Mouse (Mus musculus) yolk sac, embryonic 10.5 days (tissue): ENCODE data around the gene Dnajb11.

Experiments
- DNase-seq: peaks from one replicate; pipeline ENCODE4 v3.0.0-alpha.2; 2017; ENCODE audit warnings: low spot score

The Dnajb11 gene

GRCm38 (mm10) chr16:22857431-22858113, at the start of gene Dnajb11, which contains the start of gene Tbccd1:
Gene Dnajb11 (plus strand): TSS chr16:22857845.
Gene Tbccd1 (minus strand): TSS chr16:22857669.
- peak; percentile 99 for DNase-seq

- no peak for DNase-seq
These were observed 46.2 kb upstream of the Dnajb11 start, which contains the start of gene Crygs for GRCm38 (mm10) chr16:22811477-22811876. Gene Crygs (minus strand): TSS chr16:22811577.

DNA sequence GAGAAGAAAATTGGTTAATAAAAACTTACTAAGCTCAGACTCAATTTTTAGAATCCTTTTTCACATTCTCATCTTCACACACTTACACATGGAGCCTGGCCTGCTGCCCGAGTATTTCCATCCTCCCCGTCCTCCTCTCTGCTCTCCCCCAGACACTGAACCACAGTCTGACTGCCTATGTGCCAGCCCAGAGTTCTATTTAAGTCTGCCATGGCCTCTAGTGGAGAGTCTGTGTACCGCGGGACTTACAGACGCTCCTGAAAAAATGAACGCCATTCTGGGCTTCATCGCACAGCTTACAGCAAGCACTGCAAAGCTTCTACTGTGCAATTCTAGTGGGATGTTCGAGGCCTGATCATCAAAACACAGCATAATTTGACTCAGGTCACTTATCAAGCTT, 36.9 kb upstream of the Dnajb11 start:
- DNase-seq, result no peak

DNA sequence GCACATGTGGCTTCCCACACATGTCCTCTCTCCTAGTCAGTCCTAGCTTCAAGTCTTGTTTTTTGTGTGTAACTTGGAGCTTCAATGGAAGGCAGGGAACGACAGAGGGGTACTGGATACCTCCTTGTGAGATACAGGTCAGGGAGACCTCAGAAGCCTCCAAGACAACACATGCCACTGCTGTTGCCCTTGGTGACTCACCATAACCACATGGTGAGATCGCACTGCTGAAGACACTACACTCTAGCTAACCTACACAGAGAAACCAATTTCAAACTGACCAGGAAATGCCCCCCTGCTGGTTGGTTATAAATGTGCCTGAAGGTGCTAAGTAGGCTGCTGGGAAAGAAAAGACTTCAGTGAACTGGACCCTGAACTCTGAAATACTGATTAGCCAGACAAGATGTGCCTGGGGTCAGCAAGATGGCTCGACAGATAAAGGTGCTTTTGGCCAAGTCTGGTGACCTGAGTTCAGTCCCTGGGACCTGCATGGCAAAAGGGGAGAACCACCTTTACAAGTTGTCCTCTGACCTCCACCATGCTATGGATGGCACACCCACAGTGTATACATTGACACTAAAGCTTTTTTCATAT, 24.6 kb upstream of the Dnajb11 start:
- DNase-seq, result peak; percentile 74

GRCm38 (mm10) chr16:22839146-22839857, 18.3 kb upstream of the Dnajb11 start:
- no peak for DNase-seq

- no peak for DNase-seq
These were observed 14.8 kb upstream of the Dnajb11 start for GRCm38 (mm10) chr16:22842871-22843270.

DNA sequence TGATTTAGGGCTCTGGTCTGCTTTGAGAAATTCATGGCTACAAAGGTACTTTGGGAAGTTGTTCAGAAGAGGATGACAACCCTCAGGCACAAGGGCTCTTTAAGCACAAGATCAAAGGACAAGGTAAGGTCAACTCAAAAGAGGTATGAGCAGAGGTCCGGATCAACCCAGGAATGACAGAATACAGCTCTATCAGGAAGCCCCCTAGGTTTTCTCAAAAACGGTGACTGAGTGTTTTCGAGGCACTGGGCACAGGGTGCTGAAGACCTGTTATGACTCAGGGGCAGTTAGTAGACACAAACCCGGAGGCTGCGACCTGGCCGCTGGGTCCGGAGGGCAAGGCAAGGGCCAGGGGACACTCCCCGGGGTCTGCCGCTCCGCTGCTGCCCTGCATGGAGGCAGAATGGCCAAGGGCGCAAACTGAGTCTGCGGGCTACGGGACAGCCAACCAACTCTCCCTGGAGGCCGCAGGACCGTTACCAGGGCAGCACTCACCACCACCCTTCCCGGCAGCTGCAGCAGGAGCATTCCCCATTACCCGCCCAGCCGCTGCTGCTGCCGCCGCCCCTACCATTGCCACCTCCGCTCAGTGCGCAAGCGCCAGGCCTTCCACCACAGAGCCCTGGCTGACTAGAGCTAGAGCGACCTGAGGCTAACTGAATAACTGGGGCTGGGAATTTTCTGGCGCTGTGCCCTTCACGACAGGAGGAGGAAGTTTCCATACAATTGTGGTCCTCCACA, 13.4 kb upstream of the Dnajb11 start:
- peak; percentile 81 for DNase-seq

DNA sequence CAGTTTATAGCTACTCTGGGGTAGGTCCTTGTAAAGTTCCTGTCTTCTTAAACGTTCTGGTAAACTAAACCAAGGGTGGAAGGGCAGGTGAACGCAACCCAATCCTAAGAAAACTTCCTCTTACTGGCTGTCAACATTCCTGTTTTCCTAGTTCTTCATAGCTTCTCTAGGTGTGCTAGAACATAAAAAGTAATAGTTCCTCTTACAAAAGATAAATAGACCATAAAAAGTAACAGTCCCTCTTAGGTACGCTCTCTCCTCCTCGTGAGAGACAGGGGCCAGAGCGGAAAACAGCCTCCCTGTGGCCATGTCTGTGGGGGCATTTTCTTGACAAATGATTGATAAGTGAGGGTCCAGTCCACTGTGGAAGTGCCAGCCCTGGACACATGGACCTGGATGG, 12.8 kb upstream of the Dnajb11 start:
- DNase-seq, result no peak

DNA sequence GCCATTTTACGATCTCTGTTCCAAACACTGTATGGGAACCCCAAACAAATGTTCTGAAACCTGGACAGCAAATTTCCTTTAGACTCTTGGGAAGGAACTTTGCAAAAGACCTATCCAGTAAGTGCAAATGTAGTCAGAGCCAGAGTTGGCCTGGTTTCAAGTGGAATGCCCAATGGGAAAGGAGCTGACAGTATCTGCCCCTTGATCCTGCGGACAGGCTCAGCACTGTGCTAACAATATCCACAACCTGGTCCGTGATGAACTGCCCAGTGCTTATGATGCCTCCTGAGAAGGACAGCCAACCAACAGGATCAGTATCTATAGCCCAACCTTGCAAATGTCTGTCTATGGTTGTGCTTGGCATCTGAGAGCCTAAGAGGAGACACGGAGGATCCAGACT, 12.2 kb upstream of the Dnajb11 start:
- DNase-seq, result no peak

- DNase-seq, result no peak
These were observed 10.0 kb upstream of the Dnajb11 start for GRCm38 (mm10) chr16:22847686-22848085.

GRCm38 (mm10) chr16:22848331-22848730, 9.3 kb upstream of the Dnajb11 start:
- DNase-seq, result no peak

DNA sequence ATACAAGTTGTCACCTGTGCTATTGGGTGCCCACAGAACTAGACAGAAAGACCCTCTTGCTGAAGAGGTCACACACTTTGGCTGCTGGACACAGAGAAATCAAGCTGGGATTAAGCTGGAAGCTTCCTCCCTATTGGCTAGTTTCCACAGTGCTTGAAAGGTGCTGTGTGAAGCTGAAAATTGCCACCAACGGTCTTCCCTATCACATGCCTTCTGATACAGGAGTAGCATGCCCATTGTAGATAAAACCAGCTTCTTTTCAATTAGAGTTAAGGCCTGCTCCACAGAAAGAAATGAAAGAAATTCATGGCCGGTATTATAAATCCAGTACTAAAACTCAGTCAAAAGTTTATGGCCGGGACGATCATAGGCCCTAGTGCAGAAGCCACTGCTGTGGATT, 4.9 kb upstream of the Dnajb11 start:
- DNase-seq, result no peak

GRCm38 (mm10) chr16:22856773-22857172, 872 bp upstream of the Dnajb11 start:
- DNase-seq, result no peak

- no peak for DNase-seq
These were observed 14.8 kb downstream of the Dnajb11 start for GRCm38 (mm10) chr16:22872397-22872796.

- no peak for DNase-seq
These were observed 15.7 kb downstream of the Dnajb11 start for GRCm38 (mm10) chr16:22873369-22873768.

GRCm38 (mm10) chr16:22876218-22877043, 18.8 kb downstream of the Dnajb11 start:
- DNase-seq, result no peak

DNA sequence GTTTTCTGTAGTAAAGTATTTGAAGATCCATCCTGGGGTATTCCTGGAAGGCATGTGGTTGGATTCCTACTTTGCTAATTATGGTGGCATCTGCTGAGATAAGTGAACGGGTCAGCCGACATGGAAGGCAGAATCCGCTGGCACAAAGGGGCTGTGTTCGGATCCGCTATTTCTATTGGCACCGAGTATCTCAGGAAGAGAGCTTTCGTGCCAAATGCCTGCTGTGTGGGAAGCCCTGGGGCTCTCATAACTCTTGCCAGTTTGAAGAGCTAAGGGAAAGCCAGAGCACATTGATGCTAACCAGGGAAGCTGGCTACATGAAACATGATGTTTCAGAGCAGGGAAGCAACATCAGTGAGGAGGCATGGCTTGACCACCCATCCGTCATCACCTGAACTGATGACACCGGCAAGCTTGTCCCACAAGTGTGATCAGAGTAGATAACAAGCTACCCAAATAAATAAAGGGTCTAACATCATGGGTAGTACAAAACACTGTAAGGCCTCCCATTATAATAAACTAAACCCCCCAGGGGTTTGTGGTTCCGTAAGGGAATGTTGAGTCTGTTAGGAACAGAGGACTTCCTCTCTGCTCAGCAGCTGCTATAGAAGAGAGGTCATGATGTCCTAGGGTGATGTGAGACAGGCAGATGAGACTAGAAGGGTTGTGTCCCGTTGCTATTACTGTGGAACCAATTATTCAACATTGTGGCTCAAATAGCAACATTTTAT, 20.2 kb downstream of the Dnajb11 start:
- no peak for DNase-seq

- DNase-seq, result no peak
These were observed 21.1 kb downstream of the Dnajb11 start for GRCm38 (mm10) chr16:22878716-22879115.

- DNase-seq, result no peak
These were observed 22.4 kb downstream of the Dnajb11 start for GRCm38 (mm10) chr16:22879945-22880595.

DNA sequence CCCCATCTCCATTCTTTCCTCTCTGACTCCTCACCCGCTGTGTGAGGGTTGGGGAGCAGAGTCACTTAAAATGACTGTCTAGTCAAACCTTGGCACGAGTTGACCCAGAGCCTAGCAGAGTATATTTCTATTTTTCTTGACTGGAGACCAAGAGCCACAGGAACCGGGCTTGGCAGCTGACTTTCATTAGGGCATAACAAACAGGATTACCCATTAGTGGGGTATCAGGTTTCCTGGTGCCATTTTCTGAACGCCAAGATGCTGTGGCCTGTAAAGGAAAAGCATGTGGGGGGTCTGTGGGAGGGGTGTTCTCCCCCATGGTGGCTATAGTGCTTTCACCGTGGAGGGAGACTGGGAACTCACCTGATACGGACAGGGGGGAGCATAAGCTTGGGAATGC, 23.3 kb downstream of the Dnajb11 start:
- no peak for DNase-seq
